Mouse (Mus musculus): ENCODE data around the gene Nadk2.

DNA sequence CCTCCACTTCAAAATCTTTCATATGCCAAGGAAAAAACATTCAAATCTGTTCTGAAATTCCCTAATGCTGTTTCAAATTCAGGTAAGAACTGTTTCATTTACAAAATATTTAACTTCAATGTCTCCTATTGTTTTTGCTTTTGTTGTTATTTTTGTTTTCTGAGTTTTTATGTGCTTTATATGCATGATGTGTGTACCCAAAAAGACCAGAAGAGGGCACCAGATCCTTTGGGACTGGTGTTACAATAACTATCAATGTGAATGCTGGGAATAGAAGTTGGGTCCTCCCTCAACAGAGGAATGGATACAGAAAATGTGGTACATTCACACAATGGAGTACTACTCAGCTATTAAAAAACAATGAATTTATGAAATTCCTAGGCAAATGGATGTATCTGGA lies 15.4 kb upstream of the Nadk2 start:
- no peak for TF ChIP-seq CTCF (IDR thresholded peaks at IDR 0.05; ENCODE audit: insufficient read depth, low read depth, low read length)
- no peak for TF ChIP-seq POLR2A (IDR thresholded peaks at IDR 0.05; ENCODE audit: insufficient read depth, low read depth, low read length)
